Mouse (Mus musculus): ENCODE data around the gene Mri1. TPM values are rescaled to one million over a fixed set of nuclear protein-coding genes. Genes with fewer than 3 reads are reported as not detected.

Mri1 gene
- total and polyA plus RNA-seq, 3 experiments = 58.6 to 102 (median 62.1) TPM

DNA sequence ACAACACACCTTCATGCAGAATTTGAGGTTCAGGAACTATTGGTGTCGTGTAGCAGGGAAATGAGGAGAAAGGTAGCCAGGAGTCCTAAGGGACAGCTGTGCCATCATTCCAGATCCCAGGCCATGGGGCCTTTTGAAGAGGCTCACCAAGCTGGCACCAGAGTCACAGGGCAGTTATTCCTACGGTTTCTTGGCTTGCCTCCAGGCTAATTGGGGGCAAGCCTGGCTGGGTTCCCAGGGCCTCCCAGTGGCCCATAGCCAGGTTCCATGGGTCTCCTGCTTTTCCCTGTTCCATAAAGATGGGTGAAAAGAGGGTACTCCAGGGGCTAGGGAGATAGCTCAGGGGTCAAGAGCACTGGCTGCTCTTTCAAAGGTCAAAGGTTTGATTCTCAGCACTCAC lies 15.3 kb downstream of the Mri1 start:
- no peak for TF ChIP-seq CHD1 (IDR thresholded peaks at IDR 0.05; ENCODE audit: low read depth, low read length)
- no peak for TF ChIP-seq ZNF384 (IDR thresholded peaks at IDR 0.05; ENCODE audit: low read depth, low read length)
- no peak for TF ChIP-seq ZMIZ1 (IDR thresholded peaks at IDR 0.05; ENCODE audit: low read depth, low read length)
- TF ChIP-seq GABPA (IDR thresholded peaks at IDR 0.05; ENCODE audit: insufficient replicate concordance, low read depth, low read length) = no peak
- no peak for TF ChIP-seq MAX (IDR thresholded peaks at IDR 0.05; ENCODE audit: low read length)
- no peak for TF ChIP-seq JUN (IDR thresholded peaks at IDR 0.05; ENCODE audit: insufficient read depth, low read depth, low read length)
- TF ChIP-seq JUND (conservative IDR thresholded peaks at IDR 0.05; ENCODE audit: low read depth, low read length) = no peak
- TF ChIP-seq RAD21 (IDR thresholded peaks at IDR 0.05; ENCODE audit: low read depth, low read length) = no peak
- TF ChIP-seq USF1 (IDR thresholded peaks at IDR 0.05; ENCODE audit: low read depth, low read length) = no peak
- TF ChIP-seq BHLHE40 (IDR thresholded peaks at IDR 0.05; ENCODE audit: low read depth, low read length) = no peak
- TF ChIP-seq NRF1 (IDR thresholded peaks at IDR 0.05; ENCODE audit: low read depth, low read length) = no peak
- no peak for TF ChIP-seq ELF1 (IDR thresholded peaks at IDR 0.05; ENCODE audit: low read depth, low read length)
- Histone ChIP-seq H3K27ac (ENCODE audit: insufficient read depth, low read depth) (no peak overlapping the region), H3K79me2 (replicated peaks; ENCODE audit: control insufficient read depth, extremely low read depth, insufficient read depth, poor library complexity, severe bottlenecking) (no peaks in the 10 kb centered on the region), H3K27me3 (replicated peaks) (no peaks in the 10 kb centered on the region), H3K4me2 (ENCODE audit: insufficient read depth, low read depth, poor library complexity, severe bottlenecking) (no peak overlapping the region), H3K4me1 (ENCODE audit: control insufficient read depth in 1 of 2, insufficient read depth in 2 of 2) (peaks cover 3 to 13% of the 10 kb centered on the region in 2 experiments; a peak in 2 of 4 replicates), H3K4me3 (replicated peaks in 1 of 3; ENCODE audit: low read depth in 2 of 3, low read length in 2 of 3, poor library complexity in 1 of 3) (no peak overlapping the region), H3K9ac (ENCODE audit: insufficient read depth, low read depth) (no peak overlapping the region), H3K36me3 (replicated peaks in 1 of 2; ENCODE audit: control insufficient read depth in 1 of 2, insufficient read depth in 1 of 2, low read length in 1 of 2) (peaks cover 22 to 38% of the 10 kb centered on the region in 2 experiments), H3K9me3 (replicated peaks; ENCODE audit: low read length) (no peaks in the 10 kb centered on the region)
- in situ Hi-C loops (cut with MboI; ENCODE audit: low pct_ligation_motif_present, low pct_unique_long_range_greater_than_20kb, low sequenced_read_pairs) = no loop called here
- DNase-seq (ENCODE audit: extremely low read depth) = no peak
- dilution Hi-C loops (cut with MboI; ENCODE audit: extremely low pct_ligation_motif_present, extremely low pct_unique_long_range_greater_than_20kb, low sequenced_read_pairs) = no loop called here

DNA sequence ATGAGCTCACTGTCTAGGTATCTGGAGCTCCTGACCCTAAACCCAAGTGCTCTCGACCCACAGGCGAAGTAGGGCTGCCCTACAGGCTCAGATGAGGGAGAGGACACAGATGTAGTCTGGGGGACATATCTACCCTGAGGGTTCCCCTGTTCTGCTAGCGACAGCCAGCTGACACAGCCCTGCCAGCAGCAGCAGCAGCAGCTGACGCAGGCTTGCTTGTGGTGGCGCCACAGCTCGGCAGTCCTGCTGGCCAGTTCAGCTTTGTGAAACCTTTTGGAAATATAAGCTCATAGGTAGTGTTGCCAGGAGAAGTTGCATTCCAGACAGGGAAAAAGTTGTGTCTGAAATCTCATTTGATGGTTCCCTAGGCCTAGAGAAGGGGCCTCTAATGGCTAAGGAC lies 16.0 kb downstream of the Mri1 start:
- Histone ChIP-seq H3K4me1 (ENCODE audit: control insufficient read depth in 1 of 2, insufficient read depth in 2 of 2) (peaks cover 3 to 16% of the 10 kb centered on the region in 2 experiments; a peak in 2 of 4 replicates), H3K36me3 (replicated peaks in 1 of 2; ENCODE audit: control insufficient read depth in 1 of 2, insufficient read depth in 1 of 2, low read length in 1 of 2) (peaks cover 15 to 32% of the 10 kb centered on the region in 2 experiments), H3K4me2 (ENCODE audit: insufficient read depth, low read depth, poor library complexity, severe bottlenecking) (no peak overlapping the region), H3K27ac (ENCODE audit: insufficient read depth, low read depth) (no peak overlapping the region), H3K4me3 (replicated peaks in 1 of 3; ENCODE audit: low read depth in 2 of 3, low read length in 2 of 3, poor library complexity in 1 of 3) (no peak overlapping the region), H3K9me3 (replicated peaks; ENCODE audit: low read length) (no peaks in the 10 kb centered on the region), H3K9ac (ENCODE audit: insufficient read depth, low read depth) (no peak overlapping the region), H3K79me2 (replicated peaks; ENCODE audit: control insufficient read depth, extremely low read depth, insufficient read depth, poor library complexity, severe bottlenecking) (no peaks in the 10 kb centered on the region), H3K27me3 (replicated peaks) (no peaks in the 10 kb centered on the region)
- no peak for TF ChIP-seq RCOR1 (conservative IDR thresholded peaks at IDR 0.05; ENCODE audit: low read depth, low read length)
- TF ChIP-seq UBTF (IDR thresholded peaks at IDR 0.05; ENCODE audit: low read depth, low read length) = no peak
- no peak for TF ChIP-seq TCF12 (IDR thresholded peaks at IDR 0.05; ENCODE audit: low read depth, low read length)
- TF ChIP-seq SIN3A (IDR thresholded peaks at IDR 0.05; ENCODE audit: low read length) = no peak
- TF ChIP-seq ETS1 (conservative IDR thresholded peaks at IDR 0.05; ENCODE audit: low read depth, low read length) = no peak
- no peak for TF ChIP-seq PAX5 (IDR thresholded peaks at IDR 0.05; ENCODE audit: low read length)
- no peak for TF ChIP-seq JUN (IDR thresholded peaks at IDR 0.05; ENCODE audit: insufficient read depth, low read depth, low read length)
- no peak for TF ChIP-seq GABPA (IDR thresholded peaks at IDR 0.05; ENCODE audit: insufficient replicate concordance, low read depth, low read length)
- in situ Hi-C loops (cut with MboI; ENCODE audit: low pct_ligation_motif_present, low pct_unique_long_range_greater_than_20kb, low sequenced_read_pairs) (no loop called here), dilution Hi-C loops (cut with MboI; ENCODE audit: extremely low pct_ligation_motif_present, extremely low pct_unique_long_range_greater_than_20kb, low sequenced_read_pairs) (no loop called here)
- no peak for DNase-seq (ENCODE audit: extremely low read depth)
